Mouse (Mus musculus) forebrain, embryonic 16.5 days (tissue): Measurements from ENCODE around the gene Parvg. TPM values are rescaled to one million over a fixed set of nuclear protein-coding genes. Genes with fewer than 3 reads are reported as not detected.

Source experiments
- ATAC-seq: fragments of 200-750 bp; cut with Nextera tagmentation; 2 replicates; pipeline ENCODE4 v1.8.0; 2017; ENCODE audit warnings: mild to moderate bottlenecking, moderate library complexity
- H3K27ac ChIP-seq: fragments of 300-500 bp; sonication (generic); 2 replicates; pipeline ENCODE4 v1.5.1; 2014; ENCODE audit warnings: low read length, control low read depth
- H3K27me3 ChIP-seq: fragments of 300-500 bp; sonication (generic); replicated peaks from 2 replicates; pipeline ENCODE4 v1.6.1; 2014; ENCODE audit warnings: low read length; ENCODE audit not compliant: control insufficient read depth, insufficient read depth
- H3K36me3 ChIP-seq: fragments of 300-500 bp; sonication (generic); 2 replicates; pipeline ENCODE4 v1.6.1; 2014; ENCODE audit not compliant: control insufficient read depth, insufficient read depth
- H3K4me1 ChIP-seq: fragments of 300-500 bp; sonication (generic); replicated peaks from 2 replicates; pipeline ENCODE4 v1.6.1; 2014; ENCODE audit warnings: low read length; ENCODE audit not compliant: control insufficient read depth, insufficient read depth
- H3K4me2 ChIP-seq: fragments of 300-500 bp; sonication (generic); 2 replicates; pipeline ENCODE4 v1.6.1; 2014; ENCODE audit warnings: mild to moderate bottlenecking, low read length, control low read depth
- H3K4me3 ChIP-seq: fragments of 300-500 bp; sonication (generic); replicated peaks from 2 replicates; pipeline ENCODE4 v1.5.1; 2014; ENCODE audit warnings: mild to moderate bottlenecking, low read length, control low read depth
- H3K9ac ChIP-seq: fragments of 300-500 bp; sonication (generic); replicated peaks from 2 replicates; pipeline ENCODE4 v1.6.1; 2014; ENCODE audit warnings: low read depth, low read length, control low read depth
- H3K9me3 ChIP-seq: fragments of 300-500 bp; sonication (generic); 2 replicates; pipeline ENCODE4 v1.6.1; 2016; ENCODE audit warnings: low read length; ENCODE audit not compliant: control insufficient read depth
- WGBS: fragments of 180-500 bp; shearing (Covaris S2); extraction: QIAGEN DNeasy Blood & Tissue Kit; methylation state at CpG from one replicate; pipeline ENCODE4 v1.1.7; 2014; 5-methylcytosine and 5-hydroxymethylcytosine counted together
- polyA plus RNA-seq: library from polyadenylated mRNA; unstranded; fragments of >200 nt; fragmentation: Nextera tagmentation; extraction: Ambion mirVana; gene quantifications from 2 replicates; pipeline ENCODE4 v1.2.1, GENCODE M21; 2015

The Parvg gene
- polyA plus RNA-seq, 1 experiment from 2014 or later: 0.84 TPM

GRCm38 (mm10) chr15:84314420-84315080 is 9.3 kb upstream of the Parvg start:
- no peaks in the 10 kb centered on the region for H3K27me3 ChIP-seq
- H3K9ac ChIP-seq: no peak overlapping the region
- ATAC-seq: no peak
- no peak overlapping the region for H3K4me3 ChIP-seq
- H3K36me3 ChIP-seq: no peaks in the 10 kb centered on the region
- H3K9me3 ChIP-seq: no peaks in the 10 kb centered on the region; the same call in 1 of the 2 replicates
- no peak overlapping the region for H3K4me2 ChIP-seq
- H3K27ac ChIP-seq: no peak overlapping the region
- WGBS: 19% methylated on average over 18 of the region's 18 CpGs
- H3K4me1 ChIP-seq: peaks cover 29% of the 10 kb centered on the region

GRCm38 (mm10) chr15:84315276-84316046 is 8.4 kb upstream of the Parvg start:
- H3K4me1 ChIP-seq: peaks cover 24% of the 10 kb centered on the region
- 50% methylated on average over 15 of the region's 15 CpGs for WGBS
- no peak overlapping the region for H3K4me2 ChIP-seq
- no peaks in the 10 kb centered on the region for H3K27me3 ChIP-seq
- H3K9me3 ChIP-seq: no peaks in the 10 kb centered on the region; the same call in 1 of the 2 replicates
- no peak overlapping the region for H3K4me3 ChIP-seq
- 0 out of 2 replicates have a peak overlapping the region, but pooled peaks have one; percentile 24 for H3K27ac ChIP-seq
- no peak overlapping the region for H3K9ac ChIP-seq
- no peaks in the 10 kb centered on the region for H3K36me3 ChIP-seq
- peak; percentile 41; the same call in 1 of the 2 replicates for ATAC-seq

- H3K27ac ChIP-seq: no peak overlapping the region
- no peak overlapping the region for H3K9ac ChIP-seq
- no peaks in the 10 kb centered on the region; the same call in 1 of the 2 replicates for H3K9me3 ChIP-seq
- peaks cover 20% of the 10 kb centered on the region for H3K4me1 ChIP-seq
- H3K27me3 ChIP-seq: no peaks in the 10 kb centered on the region
- no peak for ATAC-seq
- no peak overlapping the region for H3K4me2 ChIP-seq
- 97% methylated on average over 4 of the region's 4 CpGs for WGBS
- no peak overlapping the region for H3K4me3 ChIP-seq
- no peaks in the 10 kb centered on the region for H3K36me3 ChIP-seq
Measured at GRCm38 (mm10) chr15:84319393-84319792, 4.4 kb upstream of the Parvg start.

- ATAC-seq: 0 out of 2 replicates have a peak, but pooled peaks have one; percentile 36
Measured at GRCm38 (mm10) chr15:84321544-84322174, 2.2 kb upstream of the Parvg start.

GRCm38 (mm10) chr15:84324870-84325553 is 1.2 kb downstream of the Parvg start:
- whole genome bisulfite sequencing: 71% methylated on average over 8 of the region's 8 CpGs
- H3K27me3 ChIP-seq: no peaks in the 10 kb centered on the region
- ATAC-seq: no peak
- no peak overlapping the region for H3K27ac ChIP-seq
- peaks cover 10% of the 10 kb centered on the region for H3K4me1 ChIP-seq
- no peak overlapping the region for H3K9ac ChIP-seq
- no peaks in the 10 kb centered on the region for H3K36me3 ChIP-seq
- no peak overlapping the region for H3K4me3 ChIP-seq
- no peaks in the 10 kb centered on the region for H3K9me3 ChIP-seq
- no peak overlapping the region for H3K4me2 ChIP-seq

More at GRCm38 (mm10) chr15:84321544-84322174, 2.2 kb upstream of the Parvg start:
- 75% methylated on average over 8 of the region's 8 CpGs for WGBS
- Histone ChIP-seq H3K4me3 (no peak overlapping the region), H3K36me3 (no peaks in the 10 kb centered on the region), H3K4me1 (peaks cover 10% of the 10 kb centered on the region), H3K4me2 (no peak overlapping the region), H3K27me3 (no peaks in the 10 kb centered on the region), H3K27ac (no peak overlapping the region), H3K9ac (no peak overlapping the region), H3K9me3 (no peaks in the 10 kb centered on the region; the same call in 1 of the 2 replicates)

GRCm38 (mm10) chr15:84325736-84326135 is 1.9 kb downstream of the Parvg start:
- Histone ChIP-seq H3K4me3 (no peak overlapping the region), H3K27me3 (no peaks in the 10 kb centered on the region), H3K27ac (no peak overlapping the region), H3K9me3 (no peaks in the 10 kb centered on the region), H3K9ac (no peak overlapping the region), H3K4me1 (peaks cover 10% of the 10 kb centered on the region), H3K36me3 (no peaks in the 10 kb centered on the region), H3K4me2 (no peak overlapping the region)
- WGBS: 58% methylated on average over 12 of the region's 12 CpGs
- ATAC-seq: no peak

- H3K4me2 ChIP-seq: no peak overlapping the region
- no peak for ATAC-seq
- H3K9me3 ChIP-seq: no peaks in the 10 kb centered on the region
- no peak overlapping the region for H3K9ac ChIP-seq
- H3K4me3 ChIP-seq: no peak overlapping the region
- H3K4me1 ChIP-seq: no peaks in the 10 kb centered on the region
- no peaks in the 10 kb centered on the region for H3K27me3 ChIP-seq
- WGBS: 88% methylated on average over 10 of the region's 10 CpGs
- H3K36me3 ChIP-seq: no peaks in the 10 kb centered on the region
- H3K27ac ChIP-seq: no peak overlapping the region
Measured at GRCm38 (mm10) chr15:84328870-84329269, 5.0 kb downstream of the Parvg start.

GRCm38 (mm10) chr15:84329940-84330339 is 6.1 kb downstream of the Parvg start:
- H3K4me1 ChIP-seq: no peaks in the 10 kb centered on the region
- H3K4me3 ChIP-seq: no peak overlapping the region
- no peak overlapping the region for H3K4me2 ChIP-seq
- 91% methylated on average over 8 of the region's 8 CpGs for WGBS
- H3K36me3 ChIP-seq: no peaks in the 10 kb centered on the region
- H3K27ac ChIP-seq: no peak overlapping the region
- H3K27me3 ChIP-seq: no peaks in the 10 kb centered on the region
- H3K9ac ChIP-seq: no peak overlapping the region
- ATAC-seq: no peak
- no peaks in the 10 kb centered on the region for H3K9me3 ChIP-seq
